Mouse (Mus musculus): Measurements from ENCODE around the gene Spsb4. TPM values are rescaled to one million over a fixed set of nuclear protein-coding genes. Genes with fewer than 3 reads are reported as not detected.

The Spsb4 gene
- 0.23 and 0.39 TPM in 2 replicates for polyA plus RNA-seq (2015; fragmentation: Nextera tagmentation; extraction: Ambion mirVana)

GRCm38 (mm10) chr9:97018677-97019147 is at the start of gene Spsb4:
Gene Spsb4, minus strand, starts transcription at chr9:97018843.

Other genes with a start within 250 kb of the Spsb4 start
- gene Pxylp1, start 126.2 kb downstream of the Spsb4 start, polyA plus RNA-seq (2015; fragmentation: Nextera tagmentation; extraction: Ambion mirVana): 7.8 and 13.0 TPM in 2 replicates
- gene Slc25a36, start 92.3 kb upstream of the Spsb4 start, polyA plus RNA-seq (2015; fragmentation: Nextera tagmentation; extraction: Ambion mirVana): 20.4 and 25.5 TPM in 2 replicates